Mouse (Mus musculus) kidney, adult 2 months (tissue): ENCODE results near the gene Gpatch3.

Experiments
- CTCF ChIP-seq: fragments of 200-500 bp; conservative IDR thresholded peaks from 2 replicates; pipeline ENCODE4 v1.5.1; 2011; ENCODE audit warnings: low read depth, mild to moderate bottlenecking, control low read depth, low read length, moderate library complexity, mixed read lengths; ENCODE audit not compliant: insufficient read depth, insufficient read length
- POLR2A ChIP-seq: fragments of 200-500 bp; IDR thresholded peaks from one replicate; pipeline ENCODE4 v1.6.1; 2011; ENCODE audit warnings: low read depth, low read length, control low read depth

GRCm38 (mm10) chr4:133607284-133607683 lies 32.7 kb downstream of the Gpatch3 start:
- TF ChIP-seq CTCF = no peak
- TF ChIP-seq POLR2A = no peak
